Mouse (Mus musculus) kidney, adult 2 months (tissue): ENCODE measurements around the gene Prex1. TPM values are rescaled to one million over a fixed set of nuclear protein-coding genes. Genes with fewer than 3 reads are reported as not detected.

Source experiments
- DNase-seq: peaks from one replicate; pipeline ENCODE4 v3.0.0; 2021
- H3K27ac ChIP-seq: fragments of 200-500 bp; 2 replicates; pipeline ENCODE4 v1.5.1; 2012; ENCODE audit warnings: low read depth, low read length, control low read depth, inconsistent platforms; ENCODE audit not compliant: insufficient read depth
- H3K27me3 ChIP-seq: fragments of 200-500 bp; replicated peaks from 2 replicates; pipeline ENCODE4 v1.6.1; 2012; ENCODE audit warnings: mild to moderate bottlenecking, moderate library complexity, low read length, inconsistent platforms; ENCODE audit not compliant: control insufficient read depth, insufficient read depth
- H3K36me3 ChIP-seq: fragments of 200-500 bp; 2 replicates; pipeline ENCODE4 v1.6.1; 2012; ENCODE audit warnings: mild to moderate bottlenecking, moderate library complexity, low read length, inconsistent platforms; ENCODE audit not compliant: control insufficient read depth, insufficient read depth
- H3K4me1 ChIP-seq: fragments of 200-500 bp; 2 replicates; pipeline ENCODE4 v1.6.1; 2011; ENCODE audit warnings: low read length; ENCODE audit not compliant: control insufficient read depth, insufficient read depth
- H3K4me3 ChIP-seq: fragments of 200-500 bp; 2 replicates; pipeline ENCODE4 v1.5.1; 2011; ENCODE audit warnings: mild to moderate bottlenecking, low read depth, low read length, control low read depth; ENCODE audit not compliant: insufficient read depth
- CTCF ChIP-seq: fragments of 200-500 bp; conservative IDR thresholded peaks from 2 replicates; pipeline ENCODE4 v1.5.1; 2011; ENCODE audit warnings: low read depth, mild to moderate bottlenecking, control low read depth, low read length, moderate library complexity, mixed read lengths; ENCODE audit not compliant: insufficient read depth, insufficient read length
- POLR2A ChIP-seq: fragments of 200-500 bp; IDR thresholded peaks from one replicate; pipeline ENCODE4 v1.6.1; 2011; ENCODE audit warnings: low read depth, low read length, control low read depth
- WGBS: fragments of 180-500 bp; shearing (Covaris S2); methylation state at CpG from one replicate; pipeline ENCODE4 v1.1.7; 2018; 5-methylcytosine and 5-hydroxymethylcytosine counted together
- polyA plus RNA-seq: library from polyadenylated mRNA; depleted of rRNA; stranded (reverse); fragments of >200 nt; gene quantifications from 2 replicates; pipeline ENCODE4 v1.2.3, GENCODE M21; 2012

Gene Prex1
- polyA plus RNA-seq, 1 experiment = 14.5 TPM

DNA sequence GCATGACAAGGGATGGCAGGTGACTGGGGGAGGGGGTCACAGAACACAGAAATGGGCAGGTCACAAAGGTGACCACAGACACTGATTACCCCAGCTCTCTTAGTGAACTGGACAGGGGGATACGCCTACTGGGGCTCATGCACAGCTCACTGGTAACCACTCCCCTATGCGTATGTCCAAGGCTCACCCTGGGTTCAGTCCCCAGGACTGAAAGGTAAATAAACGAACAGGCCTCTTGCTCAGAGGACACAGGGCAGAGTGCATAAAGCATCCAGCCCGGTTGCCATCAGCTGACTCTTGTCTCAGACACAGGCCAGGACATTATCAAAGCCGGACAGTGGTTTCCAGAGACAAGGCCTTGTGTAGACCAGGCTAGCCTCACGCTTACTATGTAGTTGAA is 91.6 kb downstream of the Prex1 start:
- TF ChIP-seq POLR2A = no peak
- TF ChIP-seq CTCF = no peak
- 77% methylated on average over 6 of the region's 6 CpGs for WGBS
- no peak overlapping the region for H3K27ac ChIP-seq
- H3K4me1 ChIP-seq = 0 out of 2 replicates have a peak, but pooled peaks cover 4% of the 10 kb centered on the region
- no peaks in the 10 kb centered on the region for H3K36me3 ChIP-seq
- no peaks in the 10 kb centered on the region for H3K27me3 ChIP-seq
- no peak for DNase-seq
- H3K4me3 ChIP-seq = no peak overlapping the region

GRCm38 (mm10) chr2:166620529-166621466 is 92.8 kb downstream of the Prex1 start:
- Histone ChIP-seq H3K27me3 (no peaks in the 10 kb centered on the region), H3K4me3 (no peak overlapping the region), H3K4me1 (0 out of 2 replicates have a peak, but pooled peaks cover 4% of the 10 kb centered on the region), H3K27ac (no peak overlapping the region), H3K36me3 (no peaks in the 10 kb centered on the region)
- 79% methylated on average over 20 of the region's 20 CpGs for WGBS
- TF ChIP-seq CTCF = no peak
- no peak for TF ChIP-seq POLR2A
- DNase-seq = no peak

DNA sequence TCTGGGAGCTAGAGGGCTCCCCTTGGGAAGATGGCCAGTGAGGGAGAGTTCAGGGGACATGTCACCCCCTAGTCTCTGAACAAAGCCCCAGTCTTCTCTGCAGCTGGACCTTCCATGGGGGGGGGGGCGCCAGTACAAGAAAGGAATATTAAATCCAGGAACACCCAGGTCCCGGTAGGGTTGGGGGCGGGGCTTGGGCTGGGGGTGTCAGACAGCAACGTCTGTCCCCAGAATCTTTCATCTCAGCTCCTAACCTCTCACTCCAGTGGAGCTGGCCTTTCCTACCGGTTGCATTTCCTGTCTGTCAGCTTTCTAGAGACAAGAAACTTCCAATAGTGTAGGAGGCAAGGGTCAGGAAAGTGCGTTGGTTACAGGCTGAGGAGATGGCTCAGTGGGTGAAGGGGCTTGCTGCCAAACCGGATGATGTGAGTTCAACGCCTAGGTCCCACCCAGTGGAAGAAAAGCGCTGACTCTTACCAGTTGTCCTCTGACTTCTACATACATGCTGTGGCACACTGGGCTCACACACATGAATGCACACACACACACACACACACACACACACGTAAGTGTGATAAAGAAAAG is 93.6 kb downstream of the Prex1 start:
- no peaks in the 10 kb centered on the region for H3K27me3 ChIP-seq
- WGBS = 60% methylated on average over 10 of the region's 10 CpGs
- DNase-seq = peak; percentile 45
- H3K4me1 ChIP-seq = 0 out of 2 replicates have a peak, but pooled peaks cover 4% of the 10 kb centered on the region
- no peaks in the 10 kb centered on the region for H3K36me3 ChIP-seq
- no peak overlapping the region for H3K4me3 ChIP-seq
- H3K27ac ChIP-seq = no peak overlapping the region
- no peak for TF ChIP-seq POLR2A
- no peak for TF ChIP-seq CTCF

DNA sequence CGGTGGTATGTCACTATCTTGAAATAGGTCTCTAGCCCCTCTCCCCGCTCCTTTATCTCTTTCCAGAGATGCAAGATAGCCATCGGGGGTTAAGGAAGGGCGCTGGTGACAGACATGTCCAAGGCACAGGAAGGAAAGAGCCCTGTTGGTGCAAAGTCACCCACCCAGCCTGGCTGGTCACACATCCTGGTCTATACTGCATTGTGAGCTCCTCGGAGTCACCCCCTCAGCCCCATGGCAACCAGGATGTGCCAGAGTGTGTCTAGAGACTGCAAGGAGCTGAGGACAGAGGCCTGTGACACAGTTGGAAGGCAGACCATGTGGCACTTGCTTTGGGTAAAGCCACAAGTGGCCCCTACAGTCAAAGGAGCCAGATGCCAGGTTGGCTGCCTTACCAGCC is 94.4 kb downstream of the Prex1 start:
- H3K36me3 ChIP-seq = no peaks in the 10 kb centered on the region
- no peak for TF ChIP-seq CTCF
- TF ChIP-seq POLR2A = no peak
- DNase-seq = no peak
- no peak overlapping the region for H3K4me3 ChIP-seq
- H3K27ac ChIP-seq = no peak overlapping the region
- H3K27me3 ChIP-seq = no peaks in the 10 kb centered on the region
- WGBS = 78% methylated on average over 5 of the region's 5 CpGs
- H3K4me1 ChIP-seq = 0 out of 2 replicates have a peak, but pooled peaks cover 4% of the 10 kb centered on the region

DNA sequence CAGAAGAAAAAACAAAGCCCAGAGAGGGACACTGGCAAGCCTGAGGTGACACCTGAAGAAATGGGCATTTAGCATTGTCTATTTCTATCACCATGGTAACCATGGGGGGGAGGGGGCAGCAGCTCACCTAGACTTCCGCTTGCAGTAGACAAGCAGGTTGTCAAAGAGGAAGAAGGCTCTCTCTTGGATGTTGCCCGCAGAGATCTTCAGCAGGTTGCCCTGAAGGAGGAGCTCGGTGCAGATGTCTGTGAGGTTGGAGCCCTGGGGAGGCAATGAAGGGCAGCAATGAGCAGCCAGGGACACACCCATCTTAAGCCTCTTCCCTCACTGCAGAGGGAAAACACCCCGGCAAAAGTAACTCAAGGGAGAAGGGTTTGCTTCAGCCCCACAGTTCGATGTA is 95.9 kb downstream of the Prex1 start:
- H3K36me3 ChIP-seq = no peaks in the 10 kb centered on the region
- no peak overlapping the region for H3K27ac ChIP-seq
- H3K27me3 ChIP-seq = no peaks in the 10 kb centered on the region
- TF ChIP-seq CTCF (no peak), POLR2A (no peak)
- 0 out of 2 replicates have a peak, but pooled peaks cover 4% of the 10 kb centered on the region for H3K4me1 ChIP-seq
- DNase-seq = no peak
- WGBS = 79% methylated on average over 5 of the region's 5 CpGs
- H3K4me3 ChIP-seq = no peak overlapping the region

- Histone ChIP-seq H3K27ac (no peak overlapping the region), H3K4me1 (0 out of 2 replicates have a peak, but pooled peaks cover 4% of the 10 kb centered on the region), H3K27me3 (no peaks in the 10 kb centered on the region), H3K36me3 (no peaks in the 10 kb centered on the region), H3K4me3 (no peak overlapping the region)
- TF ChIP-seq POLR2A (no peak), CTCF (no peak)
- WGBS = 88% methylated on average over 2 of the region's 2 CpGs
- no peak for DNase-seq
These were observed 98.1 kb downstream of the Prex1 start for GRCm38 (mm10) chr2:166615338-166616075.
